In genomic region chr6:24456097-24456496, GRCm38 (mm10) we compare ENCODE assay signal across 7 mouse cellular contexts. TPM values are rescaled to one million over a fixed set of nuclear protein-coding genes. Genes with fewer than 3 reads are reported as not detected.
A peak's percentile ranks its signal among the peaks of the same experiment; 100 is the strongest.
DNase-seq lines count a peak whose midpoint lies in the region; ATAC-seq and TF ChIP-seq lines count a peak whose summit lies in the region.

No protein-coding gene starts in this region.

- TF ChIP-seq EP300 in CH12.LX (IDR thresholded peaks at IDR 0.05; ENCODE audit: low read length) = no peak

- in situ Hi-C loops in CH12.LX (cut with MboI; ENCODE audit: low pct_ligation_motif_present, low pct_unique_long_range_greater_than_20kb, low sequenced_read_pairs) = no loop called here

- 57% methylated on average over 7 of the region's 7 CpGs for WGBS in forebrain, embryonic 16.5 days
- whole genome bisulfite sequencing in small intestine, adult 2 months = 25% methylated on average over 7 of the region's 7 CpGs

- dilution Hi-C loops in CH12.LX (cut with MboI; ENCODE audit: extremely low pct_ligation_motif_present, extremely low pct_unique_long_range_greater_than_20kb, low sequenced_read_pairs) = no loop called here

- no peaks in the 10 kb centered on the region for H3K4me1 ChIP-seq in CH12.LX (ENCODE audit: control insufficient read depth in 1 of 2, insufficient read depth in 2 of 2)
- no peaks in the 10 kb centered on the region for H3K4me1 ChIP-seq in forebrain, embryonic 16.5 days (replicated peaks; ENCODE audit: control insufficient read depth, insufficient read depth, low read length)
- peaks cover 7% of the 10 kb centered on the region; the same call in 1 of the 2 replicates for H3K4me1 ChIP-seq in small intestine, adult 2 months (ENCODE audit: control insufficient read depth, insufficient read depth, insufficient read length, low read length)

- no peak overlapping the region for H3K9ac ChIP-seq in CH12.LX (ENCODE audit: insufficient read depth, low read depth)
- no peak overlapping the region for H3K9ac ChIP-seq in forebrain, embryonic 16.5 days (replicated peaks; ENCODE audit: low read depth, low read length)

- peak; percentile 67 for TF ChIP-seq RAD21 in CH12.LX (IDR thresholded peaks at IDR 0.05; ENCODE audit: low read depth, low read length)

- H3K4me2 ChIP-seq in CH12.LX (ENCODE audit: insufficient read depth, low read depth, poor library complexity, severe bottlenecking) = no peak overlapping the region
- H3K4me2 ChIP-seq in forebrain, embryonic 16.5 days (ENCODE audit: low read length) = no peak overlapping the region

- peak; percentile 66 to 76; a peak in 3 of 4 replicates for TF ChIP-seq CTCF in CH12.LX (conservative IDR thresholded peaks at IDR 0.05 in 1 of 2, IDR thresholded peaks at IDR 0.05 in 1 of 2; ENCODE audit: low read depth in 2 of 2, low read length in 2 of 2)
- TF ChIP-seq CTCF in small intestine, adult 2 months (IDR thresholded peaks at IDR 0.05; ENCODE audit: extremely low read depth, insufficient read length, insufficient replicate concordance, low read depth, low read length) = peak; percentile 71; the same call in 1 of the 2 replicates

- H3K36me3 ChIP-seq in CH12.LX (replicated peaks in 1 of 2; ENCODE audit: control insufficient read depth in 1 of 2, insufficient read depth in 1 of 2, low read length in 1 of 2) = no peaks in the 10 kb centered on the region
- no peaks in the 10 kb centered on the region for H3K36me3 ChIP-seq in forebrain, embryonic 16.5 days (ENCODE audit: control insufficient read depth, insufficient read depth)
- H3K36me3 ChIP-seq in small intestine, adult 2 months (ENCODE audit: control insufficient read depth, insufficient read depth, low read length) = no peaks in the 10 kb centered on the region

- DNase-seq in 416B (ENCODE audit: low read depth) = peak; percentile 37
- peak; percentile 45 for DNase-seq in CH12.LX (ENCODE audit: extremely low read depth)
- DNase-seq in c-Kit-positive CD71-positive TER-119-positive erythroid progenitor cells, embryonic 14.5 days (ENCODE audit: low spot score) = peak; percentile 8
- DNase-seq in kidney, postnatal 25 days = peak; percentile 70 to 79
- peak; percentile 17 to 31 for DNase-seq in lung, adult 18-20 months

- H3K27me3 ChIP-seq in CH12.LX (replicated peaks) = no peaks in the 10 kb centered on the region
- H3K27me3 ChIP-seq in forebrain, embryonic 16.5 days (replicated peaks; ENCODE audit: control insufficient read depth, insufficient read depth, low read length) = no peaks in the 10 kb centered on the region
- H3K27me3 ChIP-seq in small intestine, adult 2 months (ENCODE audit: control insufficient read depth, insufficient read depth, low read length) = no peaks in the 10 kb centered on the region

- no peaks in the 10 kb centered on the region for H3K9me3 ChIP-seq in CH12.LX (replicated peaks; ENCODE audit: low read length)
- no peaks in the 10 kb centered on the region for H3K9me3 ChIP-seq in forebrain, embryonic 16.5 days (ENCODE audit: control insufficient read depth, low read length)

- no peaks in the 10 kb centered on the region for H3K79me2 ChIP-seq in CH12.LX (replicated peaks; ENCODE audit: control insufficient read depth, extremely low read depth, insufficient read depth, poor library complexity, severe bottlenecking)

- ATAC-seq in forebrain, embryonic 16.5 days = 0 out of 2 replicates have a peak, but pooled peaks have one; percentile 36

- H3K27ac ChIP-seq in CH12.LX (ENCODE audit: insufficient read depth, low read depth) = no peak overlapping the region
- no peak overlapping the region for H3K27ac ChIP-seq in forebrain, embryonic 16.5 days (ENCODE audit: low read length)
- no peak overlapping the region for H3K27ac ChIP-seq in small intestine, adult 2 months (ENCODE audit: insufficient read depth, low read depth, low read length)

- H3K4me3 ChIP-seq in CH12.LX (replicated peaks in 1 of 3; ENCODE audit: low read depth in 2 of 3, low read length in 2 of 3, poor library complexity in 1 of 3) = no peak overlapping the region
- H3K4me3 ChIP-seq in forebrain, embryonic 16.5 days (replicated peaks; ENCODE audit: low read length) = no peak overlapping the region
- H3K4me3 ChIP-seq in small intestine, adult 2 months (ENCODE audit: low read depth, low read length) = no peak overlapping the region

- TF ChIP-seq POLR2A in CH12.LX (IDR thresholded peaks at IDR 0.05; ENCODE audit: low read depth, low read length) = no peak
- TF ChIP-seq POLR2A in small intestine, adult 2 months (IDR thresholded peaks at IDR 0.05; ENCODE audit: low read depth, low read length) = no peak

TF ChIP-seq in CH12.LX, 34 proteins besides CTCF, POLR2A, EP300 and RAD21:
- TF ChIP-seq SMC3 (IDR thresholded peaks at IDR 0.05; ENCODE audit: low read depth, low read length) = peak; percentile 49
- TF ChIP-seq TBP (conservative IDR thresholded peaks at IDR 0.05; ENCODE audit: low read depth, low read length) = no peak

RNA-seq across cellular contexts. Expression of gene Iqub, which starts 58.8 kb away (rescaled TPM):
- not detected in 2 replicates for total RNA-seq in CH12.LX (2012; rRNA removed)
- total RNA-seq in CH12.LX (2014; rRNA removed) = not detected in 2 replicates
- not detected in 2 replicates for polyA plus RNA-seq in CH12.LX (2012; ENCODE audit: insufficient read length, low read depth)
- polyA plus RNA-seq in forebrain, embryonic 16.5 days (2015; fragmentation: Nextera tagmentation; extraction: Ambion mirVana) = 0.82 and 1.2 TPM in 2 replicates
- not detected in 2 replicates for polyA plus RNA-seq in small intestine, adult 2 months (2012; rRNA removed)

Comparison
In these comparisons a context has a peak if more than half of its experiments do, and no peak if none do; other contexts are left out.
1. DNase-seq: peak in every context shown above with its lines; median percentile 74 in kidney, postnatal 25 days; 45 in CH12.LX; 37 in 416B; 24 in lung, adult 18-20 months; 8 in c-Kit-positive CD71-positive TER-119-positive erythroid progenitor cells, embryonic 14.5 days.